Mouse (Mus musculus) intestine, postnatal 0 days (tissue): ENCODE data around the gene Barx2. TPM values are rescaled to one million over a fixed set of nuclear protein-coding genes. Genes with fewer than 3 reads are reported as not detected.

Experiments used
- ATAC-seq: fragments of 200-750 bp; cut with Nextera tagmentation; 2 replicates; pipeline ENCODE4 v1.8.0; 2017; ENCODE audit warnings: mild to moderate bottlenecking, moderate TSS enrichment, moderate library complexity
- H3K27ac ChIP-seq: fragments of 300-500 bp; sonication (generic); 2 replicates; pipeline ENCODE4 v1.5.1; 2014; ENCODE audit warnings: mild to moderate bottlenecking, low read depth, low read length, moderate library complexity
- H3K27me3 ChIP-seq: fragments of 300-500 bp; sonication (generic); replicated peaks from 2 replicates; pipeline ENCODE4 v1.6.1; 2014; ENCODE audit warnings: low read length, mixed read lengths; ENCODE audit not compliant: control insufficient read depth, insufficient read depth
- H3K36me3 ChIP-seq: fragments of 300-500 bp; sonication (generic); 2 replicates; pipeline ENCODE4 v1.6.1; 2014; ENCODE audit warnings: mild to moderate bottlenecking, moderate library complexity; ENCODE audit not compliant: control insufficient read depth, insufficient read depth
- H3K4me1 ChIP-seq: fragments of 300-500 bp; sonication (generic); replicated peaks from 2 replicates; pipeline ENCODE4 v1.6.1; 2014; ENCODE audit warnings: antibody characterized with exemption, low read length, mixed read lengths; ENCODE audit not compliant: control insufficient read depth, insufficient read depth
- H3K4me2 ChIP-seq: fragments of 300-500 bp; sonication (generic); replicated peaks from 2 replicates; pipeline ENCODE4 v1.6.1; 2014; ENCODE audit warnings: low read depth, mild to moderate bottlenecking, moderate library complexity
- H3K4me3 ChIP-seq: fragments of 300-500 bp; sonication (generic); 2 replicates; pipeline ENCODE4 v1.5.1; 2014; ENCODE audit warnings: low read depth, low read length
- H3K9ac ChIP-seq: fragments of 300-500 bp; sonication (generic); 2 replicates; pipeline ENCODE4 v1.6.1; 2014; ENCODE audit warnings: mild to moderate bottlenecking, low read depth, low read length
- H3K9me3 ChIP-seq: fragments of 300-500 bp; sonication (generic); 2 replicates; pipeline ENCODE4 v1.6.1; 2016; ENCODE audit warnings: mixed run types; ENCODE audit not compliant: control insufficient read depth
- CTCF ChIP-seq: sonication (generic); IDR thresholded peaks from 2 replicates; pipeline ENCODE4 v1.5.1; 2016; ENCODE audit warnings: low read depth, mild to moderate bottlenecking, control low read depth, antibody characterized with exemption, moderate library complexity
- WGBS: fragments of 180-500 bp; shearing (Covaris S2); extraction: QIAGEN DNeasy Blood & Tissue Kit; methylation state at CpG from one replicate; pipeline ENCODE4 v1.1.7; 2014; 5-methylcytosine and 5-hydroxymethylcytosine counted together
- polyA plus RNA-seq: library from polyadenylated mRNA; unstranded; fragments of >200 nt; fragmentation: Nextera tagmentation; extraction: Ambion mirVana; gene quantifications from 2 replicates; pipeline ENCODE4 v1.2.1, GENCODE M21; 2015

The Barx2 gene
- polyA plus RNA-seq, 1 experiment from 2014 or later = not detected

GRCm38 (mm10) chr9:31874236-31874635, 39.0 kb downstream of the Barx2 start:
- ATAC-seq = no peak
- 89% methylated on average over 3 of the region's 3 CpGs for WGBS
- H3K27ac ChIP-seq = no peak overlapping the region
- no peak for TF ChIP-seq CTCF
- no peaks in the 10 kb centered on the region for H3K36me3 ChIP-seq
- no peaks in the 10 kb centered on the region for H3K27me3 ChIP-seq
- no peaks in the 10 kb centered on the region for H3K9me3 ChIP-seq
- no peak overlapping the region for H3K4me2 ChIP-seq
- H3K4me1 ChIP-seq = 0 out of 2 replicates have a peak, but pooled peaks cover 4% of the 10 kb centered on the region
- no peak overlapping the region for H3K9ac ChIP-seq
- no peak overlapping the region for H3K4me3 ChIP-seq

GRCm38 (mm10) chr9:31871410-31871809, 41.9 kb downstream of the Barx2 start:
- ATAC-seq = no peak
- H3K27me3 ChIP-seq = no peaks in the 10 kb centered on the region
- peaks cover 8% of the 10 kb centered on the region; the same call in 1 of the 2 replicates for H3K4me1 ChIP-seq
- no peak overlapping the region for H3K27ac ChIP-seq
- H3K9ac ChIP-seq = no peak overlapping the region
- WGBS = 61% methylated on average over 4 of the region's 4 CpGs
- H3K4me2 ChIP-seq = no peak overlapping the region
- no peaks in the 10 kb centered on the region for H3K36me3 ChIP-seq
- H3K9me3 ChIP-seq = no peaks in the 10 kb centered on the region
- H3K4me3 ChIP-seq = no peak overlapping the region
- TF ChIP-seq CTCF = no peak

- no peak for TF ChIP-seq CTCF
- H3K4me2 ChIP-seq = no peak overlapping the region
- H3K27me3 ChIP-seq = no peaks in the 10 kb centered on the region
- peak overlapping the region; percentile 30; the same call in 1 of the 2 replicates for H3K27ac ChIP-seq
- H3K4me3 ChIP-seq = no peak overlapping the region
- H3K9ac ChIP-seq = no peak overlapping the region
- no peaks in the 10 kb centered on the region for H3K9me3 ChIP-seq
- H3K36me3 ChIP-seq = no peaks in the 10 kb centered on the region
- ATAC-seq = peak; percentile 87
- 36% methylated on average over 2 of the region's 2 CpGs for WGBS
- H3K4me1 ChIP-seq = peaks cover 4% of the 10 kb centered on the region; the same call in 1 of the 2 replicates
Measured at GRCm38 (mm10) chr9:31868823-31869460, 44.3 kb downstream of the Barx2 start.

- 55% methylated on average over 6 of the region's 6 CpGs for WGBS
- no peaks in the 10 kb centered on the region for H3K9me3 ChIP-seq
- no peak for ATAC-seq
- H3K36me3 ChIP-seq = no peaks in the 10 kb centered on the region
- H3K27me3 ChIP-seq = no peaks in the 10 kb centered on the region
- no peak overlapping the region for H3K4me2 ChIP-seq
- no peak overlapping the region for H3K9ac ChIP-seq
- H3K27ac ChIP-seq = no peak overlapping the region
- H3K4me3 ChIP-seq = no peak overlapping the region
- peaks cover 4% of the 10 kb centered on the region; the same call in 1 of the 2 replicates for H3K4me1 ChIP-seq
- no peak for TF ChIP-seq CTCF
Measured at GRCm38 (mm10) chr9:31863830-31864229, 49.4 kb downstream of the Barx2 start.

- Histone ChIP-seq H3K27me3 (no peaks in the 10 kb centered on the region), H3K4me3 (no peak overlapping the region), H3K9ac (no peak overlapping the region), H3K9me3 (no peaks in the 10 kb centered on the region), H3K4me1 (no peaks in the 10 kb centered on the region), H3K4me2 (no peak overlapping the region), H3K27ac (no peak overlapping the region), H3K36me3 (no peaks in the 10 kb centered on the region)
- no peak for ATAC-seq
- WGBS = 50% methylated on average over 5 of the region's 5 CpGs
- TF ChIP-seq CTCF = no peak
Measured at GRCm38 (mm10) chr9:31859446-31859845, 53.8 kb downstream of the Barx2 start.

GRCm38 (mm10) chr9:31858720-31859340, 54.4 kb downstream of the Barx2 start:
- H3K4me3 ChIP-seq = peak overlapping the region; percentile 14; the same call in 1 of the 2 replicates
- no peaks in the 10 kb centered on the region for H3K9me3 ChIP-seq
- no peak overlapping the region for H3K9ac ChIP-seq

More at GRCm38 (mm10) chr9:31858720-31859340, 54.4 kb downstream of the Barx2 start:
- ATAC-seq = peak; percentile 45; the same call in 1 of the 2 replicates
- no peaks in the 10 kb centered on the region for H3K4me1 ChIP-seq
- no peaks in the 10 kb centered on the region for H3K36me3 ChIP-seq
- 7% methylated on average over 20 of the region's 20 CpGs for WGBS
- peak overlapping the region; percentile 49 for H3K4me2 ChIP-seq
- TF ChIP-seq CTCF = peak; percentile 77
- H3K27me3 ChIP-seq = no peaks in the 10 kb centered on the region
- no peak overlapping the region for H3K27ac ChIP-seq
